Mouse (Mus musculus) natural killer cell, adult 2 months (primary cell): ENCODE results near the gene Ppp2r1b.

Source experiments
- DNase-seq, 2 experiments: peaks; one replicate each; pipeline ENCODE4 v3.0.0; 2022; ENCODE audit warnings: low spot score in 2 of 2

Ppp2r1b gene

DNA sequence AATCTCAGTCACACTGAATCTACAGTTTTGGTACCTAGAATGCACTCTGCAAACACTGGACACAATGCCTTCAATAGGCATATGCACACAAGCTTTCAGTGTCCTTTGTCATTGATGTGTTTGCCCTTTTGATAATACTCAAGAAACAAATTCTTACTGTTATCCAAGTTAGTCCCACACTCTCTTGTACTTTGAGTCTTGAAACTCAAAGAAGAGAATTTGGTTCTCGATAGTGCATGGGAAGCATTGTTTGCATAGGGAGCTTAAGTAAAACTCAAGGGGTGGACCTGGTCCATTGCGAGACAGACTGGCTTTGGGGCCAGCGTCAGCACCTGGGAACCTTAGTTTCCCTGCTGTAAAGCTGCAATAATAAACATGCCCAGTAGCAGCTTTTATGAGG, 73.0 kb downstream of the Ppp2r1b start:
- DNase-seq = no peak

DNA sequence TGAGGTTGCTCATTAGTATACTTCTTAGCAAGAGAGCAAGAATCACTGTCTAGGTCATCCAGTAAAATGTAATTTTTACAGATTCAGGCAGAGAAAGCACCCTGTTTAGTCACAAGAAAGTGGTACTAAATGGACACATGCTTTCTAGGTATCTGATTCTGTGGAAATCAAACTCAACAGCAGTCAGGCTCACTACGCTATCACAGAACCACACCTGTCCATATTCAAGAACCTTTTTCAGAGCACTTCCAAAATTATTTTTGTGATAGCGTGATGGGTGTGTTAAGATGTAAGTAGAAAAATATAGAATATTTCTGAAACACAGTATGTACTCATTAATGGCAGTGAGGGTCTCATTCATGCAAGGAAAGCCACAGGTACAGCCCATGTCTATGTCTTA, 74.5 kb downstream of the Ppp2r1b start:
- no peak for DNase-seq

DNA sequence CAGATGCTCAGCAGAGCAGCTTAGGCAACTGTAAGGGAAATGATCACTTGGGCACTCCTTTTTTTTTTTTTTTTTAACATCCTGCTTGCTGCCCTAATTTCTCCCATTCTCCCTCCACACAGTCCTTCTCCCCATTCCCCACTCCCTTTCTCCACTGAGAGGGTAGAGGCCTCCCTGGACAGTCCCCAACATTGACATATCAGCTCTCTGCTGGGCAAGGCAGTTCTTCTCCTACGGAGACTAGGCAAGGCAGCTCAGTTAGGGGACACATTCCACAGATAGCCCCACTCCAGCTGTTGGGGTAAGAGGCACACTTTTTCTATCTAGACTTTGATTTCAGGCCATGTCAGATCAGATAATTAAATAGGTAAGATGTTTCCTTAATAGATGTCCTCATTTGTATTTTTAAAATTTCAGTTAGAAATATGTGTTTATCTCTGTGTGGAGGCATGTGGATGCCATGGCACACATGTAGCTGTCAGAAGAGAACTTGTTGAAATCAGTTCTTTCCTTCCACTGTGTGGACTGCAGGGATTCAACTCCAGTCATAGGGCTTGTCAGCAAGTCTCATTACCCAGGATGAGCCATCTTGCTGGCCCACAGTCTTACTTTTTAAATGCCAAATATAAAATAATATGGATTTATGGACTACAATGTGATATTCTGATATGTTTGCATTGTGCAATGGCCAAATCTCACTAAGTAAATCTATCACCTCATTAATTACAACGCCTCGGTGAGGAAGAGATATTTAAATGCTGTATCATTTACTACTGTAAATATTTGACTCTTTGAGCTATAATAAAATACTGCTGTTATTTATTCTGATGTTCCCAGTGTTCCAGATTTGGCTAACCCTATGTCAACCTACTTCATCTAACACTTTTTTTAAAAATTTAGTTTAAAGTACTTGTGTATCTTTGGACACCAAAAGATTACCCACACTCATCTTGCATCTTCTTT, 76.1 kb downstream of the Ppp2r1b start:
- no peak for DNase-seq

DNA sequence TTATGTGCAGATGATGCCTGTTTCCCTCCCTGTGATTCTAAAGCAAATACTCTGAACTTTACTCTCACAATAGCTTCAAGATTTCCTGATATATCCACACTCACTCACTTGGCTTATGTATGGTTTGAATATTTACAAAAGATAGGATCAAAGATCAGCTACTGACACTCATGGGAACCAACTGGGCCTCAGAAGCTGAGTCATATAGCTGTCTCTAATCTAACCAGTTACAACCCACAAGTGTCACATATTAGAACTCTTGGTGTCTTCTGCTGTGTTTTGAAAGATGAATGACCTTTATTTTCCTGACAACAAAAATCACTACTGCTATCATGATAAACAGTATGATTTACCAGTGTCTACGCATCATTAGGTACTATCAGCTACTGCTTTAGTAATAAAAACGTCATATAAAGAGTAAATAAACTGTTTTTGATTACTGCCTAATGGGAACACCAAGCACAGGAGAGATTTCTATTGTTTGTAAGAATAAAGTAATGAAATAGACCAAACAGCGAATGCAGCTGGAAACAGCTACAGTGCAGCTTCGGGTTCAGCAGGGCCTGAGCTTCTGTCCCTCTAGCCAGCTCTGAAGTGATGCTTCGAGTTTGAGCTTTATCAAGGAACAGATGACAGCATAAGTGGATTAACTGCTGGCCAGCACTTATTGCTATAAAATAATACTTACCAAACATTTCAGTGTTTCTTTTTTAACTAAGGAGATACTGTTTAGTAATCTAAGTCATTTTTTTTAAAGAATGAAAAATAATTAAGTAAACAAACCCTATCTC, 77.5 kb downstream of the Ppp2r1b start:
- DNase-seq = no peak

DNA sequence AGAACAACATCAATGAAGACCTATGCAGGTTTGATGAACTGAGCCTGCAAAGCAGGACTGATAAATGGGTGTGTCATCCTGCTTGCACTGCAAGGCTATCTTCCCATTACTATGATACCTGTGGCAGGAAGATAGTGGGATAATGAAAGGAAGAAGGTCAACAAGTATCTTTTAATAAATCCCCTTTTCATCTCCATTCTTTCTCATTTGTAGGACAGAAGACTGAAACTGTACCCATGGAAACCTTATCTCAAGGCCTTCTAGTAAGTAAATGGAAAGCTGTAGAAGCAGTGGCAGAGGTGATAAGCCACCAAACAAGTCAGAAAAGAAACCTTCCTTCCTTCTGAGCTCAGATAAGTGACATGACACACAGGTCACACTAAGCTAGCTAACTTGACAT, 79.4 kb downstream of the Ppp2r1b start:
- no peak for DNase-seq

DNA sequence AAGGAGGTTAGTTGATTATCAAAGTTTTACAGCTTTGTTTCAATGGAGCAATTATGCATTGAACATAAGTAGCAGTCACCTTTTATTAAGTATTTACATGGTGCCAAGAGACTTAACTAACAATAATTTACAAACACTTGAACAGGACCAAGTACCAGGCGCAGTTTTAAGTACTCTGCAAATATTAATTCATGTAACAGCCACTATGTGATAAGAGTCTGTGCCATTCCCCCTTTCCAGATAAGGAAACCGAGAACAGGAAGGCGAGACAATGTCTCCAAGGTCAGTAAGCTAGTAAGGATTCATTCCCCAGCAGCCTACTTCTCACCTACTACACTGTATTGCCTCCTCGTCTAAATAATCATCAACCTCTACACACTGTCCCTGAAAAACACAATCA, 80.7 kb downstream of the Ppp2r1b start:
- no peak for DNase-seq

DNA sequence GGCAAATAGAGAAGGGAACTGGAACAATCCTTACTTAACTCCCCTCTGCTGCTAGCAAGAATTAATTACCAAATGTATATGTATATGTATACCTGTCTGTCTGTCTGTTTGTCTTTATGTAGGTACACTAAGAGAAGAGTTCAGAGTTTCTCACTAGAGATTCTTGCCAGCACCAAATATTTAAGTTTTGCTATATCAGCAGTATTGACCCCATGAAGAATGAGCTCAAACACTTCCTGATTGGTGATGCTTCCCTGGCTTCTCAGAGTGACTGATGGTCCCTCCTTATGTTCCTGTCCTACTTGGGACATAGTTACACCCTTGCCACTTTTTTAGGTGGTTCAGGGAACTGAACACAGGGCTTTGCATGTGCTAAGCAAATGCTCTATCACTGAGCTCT, 84.9 kb downstream of the Ppp2r1b start:
- no peak for DNase-seq

DNA sequence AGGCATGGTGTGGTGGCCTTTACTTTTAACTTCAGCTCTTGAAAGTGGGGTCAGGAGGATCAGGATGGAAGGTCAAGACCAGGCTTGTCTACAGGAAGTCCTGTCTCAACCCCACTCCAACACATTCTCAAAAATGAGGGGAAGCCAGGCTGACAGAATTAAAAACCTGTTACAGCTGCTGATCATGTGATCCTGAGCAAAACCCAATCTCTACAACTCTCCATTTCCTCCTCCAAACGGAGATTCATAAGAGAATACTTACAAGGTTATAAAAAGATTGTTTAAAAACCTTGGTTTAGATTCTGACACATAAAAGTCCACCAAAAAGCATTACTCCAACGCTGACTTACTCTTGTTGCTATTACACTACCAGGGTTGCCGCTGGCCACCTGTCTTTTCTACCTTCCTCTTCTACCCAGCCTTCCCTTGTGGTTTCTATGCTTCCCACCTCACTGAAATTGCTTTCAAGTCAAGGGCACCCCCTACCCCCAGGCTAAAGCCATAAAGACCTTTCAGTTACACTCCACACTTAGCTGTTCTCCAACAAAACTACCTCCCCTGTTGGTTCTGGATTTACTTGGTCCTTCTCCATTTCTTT, 96.8 kb downstream of the Ppp2r1b start:
- DNase-seq = no peak

DNA sequence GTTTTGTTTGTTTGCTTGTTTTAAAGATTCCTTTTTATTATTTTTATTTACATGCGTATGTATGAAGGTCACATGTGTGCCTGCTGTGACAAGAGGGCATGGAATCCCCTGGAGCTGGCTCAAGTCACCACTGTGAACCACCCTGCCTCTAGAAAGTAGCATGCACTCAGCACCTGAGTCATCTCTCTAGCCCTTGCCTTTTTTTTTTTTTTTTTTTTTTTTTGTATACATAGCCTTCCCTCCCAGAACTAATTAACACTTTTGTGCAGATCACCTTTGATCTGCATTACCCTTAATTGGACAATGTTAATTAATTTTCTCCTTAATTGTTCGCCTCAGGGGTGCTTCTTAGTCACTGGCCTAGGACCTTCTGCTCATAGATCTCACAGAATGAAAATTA, 97.6 kb downstream of the Ppp2r1b start:
- DNase-seq = no peak
